Mouse (Mus musculus): ENCODE measurements around the gene Tcf3. TPM values are rescaled to one million over a fixed set of nuclear protein-coding genes. Genes with fewer than 3 reads are reported as not detected.
A peak's percentile ranks its signal among the peaks of the same experiment; 100 is the strongest.

The Tcf3 gene
- polyA plus RNA-seq, 1 experiment from 2014 or later: 203 TPM

GRCm38 (mm10) chr10:80453601-80454000, 20.2 kb upstream of the Tcf3 start:
- H3K27ac ChIP-seq: no peak overlapping the region
- H3K9ac ChIP-seq: no peak overlapping the region
- H3K4me2 ChIP-seq: no peak overlapping the region
- H3K9me3 ChIP-seq: no peaks in the 10 kb centered on the region
- H3K36me3 ChIP-seq (replicated peaks): no peaks in the 10 kb centered on the region
- no peak for ATAC-seq (ENCODE audit: low FRiP score)
- WGBS: 83% methylated on average over 10 of the region's 10 CpGs
- H3K27me3 ChIP-seq: peaks cover 32% of the 10 kb centered on the region
- no peak overlapping the region for H3K4me3 ChIP-seq (replicated peaks)
- no peaks in the 10 kb centered on the region for H3K4me1 ChIP-seq

- Histone ChIP-seq H3K36me3 (replicated peaks) (no peaks in the 10 kb centered on the region), H3K4me2 (no peak overlapping the region), H3K27ac (no peak overlapping the region), H3K9me3 (no peaks in the 10 kb centered on the region), H3K27me3 (peaks cover 53% of the 10 kb centered on the region), H3K9ac (no peak overlapping the region), H3K4me1 (no peaks in the 10 kb centered on the region; the same call in 1 of the 2 replicates), H3K4me3 (replicated peaks) (no peak overlapping the region)
- no peak for ATAC-seq (ENCODE audit: low FRiP score)
- WGBS: 10% methylated on average over 6 of the region's 6 CpGs
Observed at GRCm38 (mm10) chr10:80450599-80450998, 17.2 kb upstream of the Tcf3 start.

- WGBS: 6% methylated on average over 26 of the region's 26 CpGs
- H3K9me3 ChIP-seq: no peaks in the 10 kb centered on the region
- H3K9ac ChIP-seq: no peak overlapping the region
- peak overlapping the region; percentile 47 for H3K4me2 ChIP-seq
- peak overlapping the region; percentile 7; the same call in 1 of the 2 replicates for H3K4me3 ChIP-seq (replicated peaks)
- peaks cover 59% of the 10 kb centered on the region for H3K27me3 ChIP-seq
- no peak overlapping the region for H3K27ac ChIP-seq
- peaks cover 4% of the 10 kb centered on the region for H3K4me1 ChIP-seq
- peak; percentile 71 for ATAC-seq (ENCODE audit: low FRiP score)
- no peaks in the 10 kb centered on the region for H3K36me3 ChIP-seq (replicated peaks)
Observed at GRCm38 (mm10) chr10:80445898-80446601, 12.6 kb upstream of the Tcf3 start.

- no peaks in the 10 kb centered on the region for H3K36me3 ChIP-seq (replicated peaks)
- no peak overlapping the region for H3K9ac ChIP-seq
- peaks cover 50% of the 10 kb centered on the region for H3K27me3 ChIP-seq
- H3K4me2 ChIP-seq: no peak overlapping the region
- H3K27ac ChIP-seq: no peak overlapping the region
- peaks cover 4% of the 10 kb centered on the region for H3K4me1 ChIP-seq
- H3K4me3 ChIP-seq (replicated peaks): no peak overlapping the region
- no peaks in the 10 kb centered on the region for H3K9me3 ChIP-seq
- no peak for ATAC-seq (ENCODE audit: low FRiP score)
- WGBS: 39% methylated on average over 1 of the region's 1 CpGs
Observed at GRCm38 (mm10) chr10:80445052-80445451, 11.6 kb upstream of the Tcf3 start.

GRCm38 (mm10) chr10:80444339-80445045, 11.0 kb upstream of the Tcf3 start:
- peaks cover 49% of the 10 kb centered on the region for H3K27me3 ChIP-seq
- no peaks in the 10 kb centered on the region for H3K9me3 ChIP-seq
- H3K4me3 ChIP-seq (replicated peaks): no peak overlapping the region
- no peak for ATAC-seq (ENCODE audit: low FRiP score)
- H3K4me1 ChIP-seq: peaks cover 4% of the 10 kb centered on the region
- no peak overlapping the region for H3K4me2 ChIP-seq
- no peaks in the 10 kb centered on the region for H3K36me3 ChIP-seq (replicated peaks)
- 50% methylated on average over 5 of the region's 5 CpGs for WGBS
- no peak overlapping the region for H3K9ac ChIP-seq
- no peak overlapping the region for H3K27ac ChIP-seq

GRCm38 (mm10) chr10:80443575-80444278, 10.3 kb upstream of the Tcf3 start:
- Histone ChIP-seq H3K4me2 (no peak overlapping the region), H3K4me3 (replicated peaks) (no peak overlapping the region), H3K9ac (no peak overlapping the region), H3K4me1 (peaks cover 4% of the 10 kb centered on the region), H3K9me3 (no peaks in the 10 kb centered on the region), H3K27ac (no peak overlapping the region), H3K36me3 (replicated peaks) (no peaks in the 10 kb centered on the region), H3K27me3 (peaks cover 41% of the 10 kb centered on the region)
- no peak for ATAC-seq (ENCODE audit: low FRiP score)
- WGBS: 86% methylated on average over 7 of the region's 8 CpGs

- Histone ChIP-seq H3K4me1 (peaks cover 4% of the 10 kb centered on the region), H3K27me3 (peaks cover 36% of the 10 kb centered on the region), H3K9me3 (no peaks in the 10 kb centered on the region), H3K36me3 (replicated peaks) (no peaks in the 10 kb centered on the region), H3K27ac (no peak overlapping the region), H3K4me2 (no peak overlapping the region), H3K4me3 (replicated peaks) (no peak overlapping the region), H3K9ac (no peak overlapping the region)
- ATAC-seq (ENCODE audit: low FRiP score): no peak
- 63% methylated on average over 2 of the region's 2 CpGs for WGBS
Observed at GRCm38 (mm10) chr10:80442989-80443388, 9.5 kb upstream of the Tcf3 start.

- no peak for ATAC-seq (ENCODE audit: low FRiP score)
- 69% methylated on average over 8 of the region's 8 CpGs for WGBS
- Histone ChIP-seq H3K9ac (no peak overlapping the region), H3K27ac (no peak overlapping the region), H3K36me3 (replicated peaks) (no peaks in the 10 kb centered on the region), H3K4me1 (peaks cover 4% of the 10 kb centered on the region), H3K9me3 (no peaks in the 10 kb centered on the region), H3K4me2 (no peak overlapping the region), H3K27me3 (peaks cover 28% of the 10 kb centered on the region), H3K4me3 (replicated peaks) (no peak overlapping the region)
Observed at GRCm38 (mm10) chr10:80441598-80441997, 8.2 kb upstream of the Tcf3 start.

GRCm38 (mm10) chr10:80440031-80440430, 6.6 kb upstream of the Tcf3 start:
- Histone ChIP-seq H3K27ac (no peak overlapping the region), H3K9ac (no peak overlapping the region), H3K4me1 (peaks cover 9% of the 10 kb centered on the region; the same call in 1 of the 2 replicates), H3K4me3 (replicated peaks) (no peak overlapping the region), H3K4me2 (no peak overlapping the region), H3K27me3 (peaks cover 21% of the 10 kb centered on the region), H3K9me3 (no peaks in the 10 kb centered on the region), H3K36me3 (replicated peaks) (no peaks in the 10 kb centered on the region)
- no peak for ATAC-seq (ENCODE audit: low FRiP score)

- H3K36me3 ChIP-seq (replicated peaks): no peaks in the 10 kb centered on the region
- H3K27me3 ChIP-seq: peaks cover 8% of the 10 kb centered on the region; the same call in 1 of the 2 replicates
- H3K27ac ChIP-seq: no peak overlapping the region
- 69% methylated on average over 4 of the region's 4 CpGs for WGBS
- peaks cover 5% of the 10 kb centered on the region; the same call in 1 of the 2 replicates for H3K4me1 ChIP-seq
- H3K4me3 ChIP-seq (replicated peaks): no peak overlapping the region
- ATAC-seq (ENCODE audit: low FRiP score): no peak
- no peak overlapping the region for H3K9ac ChIP-seq
- H3K9me3 ChIP-seq: no peaks in the 10 kb centered on the region
- no peak overlapping the region for H3K4me2 ChIP-seq
Observed at GRCm38 (mm10) chr10:80437973-80438372, 4.5 kb upstream of the Tcf3 start.

GRCm38 (mm10) chr10:80436276-80436675, 2.8 kb upstream of the Tcf3 start:
- Histone ChIP-seq H3K9ac (no peak overlapping the region), H3K27me3 (peaks cover 6% of the 10 kb centered on the region; the same call in 1 of the 2 replicates), H3K4me2 (no peak overlapping the region), H3K4me3 (replicated peaks) (no peak overlapping the region), H3K36me3 (replicated peaks) (no peaks in the 10 kb centered on the region), H3K9me3 (no peaks in the 10 kb centered on the region), H3K27ac (no peak overlapping the region), H3K4me1 (peaks cover 16% of the 10 kb centered on the region)
- ATAC-seq (ENCODE audit: low FRiP score): no peak
- 13% methylated on average over 9 of the region's 9 CpGs for WGBS

GRCm38 (mm10) chr10:80435764-80436163, 2.3 kb upstream of the Tcf3 start:
- ATAC-seq (ENCODE audit: low FRiP score): no peak
- Histone ChIP-seq H3K36me3 (replicated peaks) (peaks cover 3% of the 10 kb centered on the region), H3K4me2 (no peak overlapping the region), H3K27me3 (peaks cover 6% of the 10 kb centered on the region; the same call in 1 of the 2 replicates), H3K9me3 (no peaks in the 10 kb centered on the region), H3K4me1 (peaks cover 21% of the 10 kb centered on the region), H3K27ac (no peak overlapping the region), H3K9ac (0 out of 2 replicates have a peak overlapping the region, but pooled peaks have one; percentile 17), H3K4me3 (replicated peaks) (no peak overlapping the region)
- WGBS: 33% methylated on average over 7 of the region's 7 CpGs

Measured in forebrain, embryonic 12.5 days (tissue).